Mouse (Mus musculus): ENCODE results near the gene Cidec. TPM values are rescaled to one million over a fixed set of nuclear protein-coding genes. Genes with fewer than 3 reads are reported as not detected.
A peak's percentile ranks its signal among the peaks of the same experiment; 100 is the strongest.

Gene Cidec
- not detected for total RNA-seq (2021)
- long read RNA-seq, experiment 1: 0 reads
- long read RNA-seq, experiment 2: 0 reads

DNA sequence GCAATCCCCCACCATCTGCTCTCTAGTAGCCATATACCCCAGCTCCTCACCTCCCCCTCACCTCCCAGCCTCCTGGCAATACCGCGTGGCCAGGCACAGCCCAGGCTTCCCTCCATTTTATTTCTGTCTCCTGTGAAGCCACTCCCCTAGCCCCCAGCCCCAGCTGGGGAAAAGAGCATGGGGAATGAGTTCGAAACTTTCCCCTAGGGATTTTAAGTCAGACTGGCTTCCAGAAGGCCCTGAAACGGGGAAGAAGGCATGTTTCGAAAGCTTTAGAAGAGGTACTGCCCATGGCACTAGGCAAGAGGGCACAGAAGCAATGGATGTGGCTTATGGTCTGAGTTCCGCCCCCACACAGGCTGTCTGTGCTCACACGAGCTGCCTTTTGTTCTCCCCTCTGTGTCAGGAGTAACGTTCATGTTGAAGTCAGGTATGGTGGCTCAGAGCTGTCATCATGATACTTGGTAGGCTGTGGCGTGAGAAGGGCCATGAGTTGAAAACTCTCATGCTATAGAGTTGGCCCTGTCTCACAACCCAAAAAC is at the start of gene Cidec:
Gene Cidec (minus strand): TSS at position 97 of the 542 bp plus-strand sequence.
- no peak within 1 kb of the TSS for H3K4me3 ChIP-seq
- no peak for DNase-seq (ENCODE audit: low spot score in 2 of 2)
- no peak within 1 kb of the TSS for H3K27ac ChIP-seq
- no peak for TF ChIP-seq CTCF (conservative IDR thresholded peaks at IDR 0.05)

GRCm38 (mm10) chr6:113483729-113484128 is 48.2 kb upstream of the Cidec start:
- no peak for DNase-seq (ENCODE audit: low spot score in 2 of 2)
- Histone ChIP-seq H3K27ac (peak overlapping the region; percentile 98), H3K4me3 (peak overlapping the region; percentile 75)
- no peak; the same call in 1 of the 2 replicates for TF ChIP-seq CTCF (conservative IDR thresholded peaks at IDR 0.05)

- Histone ChIP-seq H3K4me3 (peak within 1 kb of the TSS; percentile 75), H3K27ac (peak within 1 kb of the TSS; percentile 98)
- TF ChIP-seq CTCF (conservative IDR thresholded peaks at IDR 0.05): no peak
Observed at GRCm38 (mm10) chr6:113483100-113483615, 47.6 kb upstream of the Cidec start, which contains the start of gene Creld1. Gene Creld1, plus strand, starts transcription at chr6:113483297.

GRCm38 (mm10) chr6:113482477-113483099 is 47.0 kb upstream of the Cidec start:
- peak overlapping the region; percentile 98 for H3K27ac ChIP-seq
- peak; percentile 41; the same call in 1 of the 2 replicates for TF ChIP-seq CTCF (conservative IDR thresholded peaks at IDR 0.05)
- H3K4me3 ChIP-seq: peak overlapping the region; percentile 75
- DNase-seq (ENCODE audit: low spot score in 2 of 2): peak in 1 of 2 experiments; percentile 46

More at GRCm38 (mm10) chr6:113483100-113483615, 47.6 kb upstream of the Cidec start, which contains the start of gene Creld1:
- peak; percentile 91 to 96 for DNase-seq (ENCODE audit: low spot score in 2 of 2)

DNA sequence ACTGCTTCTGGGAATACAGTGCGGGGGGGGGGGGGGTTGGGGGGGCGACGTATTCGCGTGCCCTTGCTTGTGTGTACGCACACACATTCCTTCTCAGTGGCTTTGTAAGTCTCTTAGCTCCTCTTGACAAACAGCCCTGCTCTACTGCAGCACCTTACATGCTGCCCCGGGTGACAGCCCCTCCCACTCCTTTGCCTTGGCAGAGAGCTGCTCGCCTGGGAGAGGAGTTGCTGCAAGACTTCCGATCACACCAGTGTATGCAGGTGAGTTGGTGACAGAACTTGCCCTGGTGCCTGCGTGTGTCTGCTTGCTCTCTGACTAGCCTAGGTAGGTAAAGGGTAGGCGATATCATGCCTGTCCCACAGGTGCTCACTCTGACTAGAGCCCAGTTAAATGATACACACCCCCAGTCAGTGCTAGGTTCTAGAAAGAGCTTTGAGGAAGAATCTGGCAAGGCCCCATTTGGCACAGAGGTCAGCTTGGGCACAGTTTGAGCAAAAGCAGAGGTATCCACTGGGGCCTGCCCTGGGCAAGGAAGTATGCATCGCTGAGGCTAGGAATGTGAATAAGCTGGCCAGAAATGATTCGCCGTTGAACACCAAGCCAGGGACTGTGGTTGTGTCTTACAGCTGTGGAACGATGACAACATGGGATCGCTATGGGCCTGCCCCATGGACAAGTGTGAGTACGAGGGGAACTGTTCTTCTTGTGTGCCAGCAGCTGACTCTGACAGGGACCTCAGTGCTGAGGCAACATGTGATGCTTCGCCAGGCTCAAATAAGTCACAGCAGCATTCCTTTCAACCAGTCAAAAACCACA is 45.2 kb upstream of the Cidec start:
- H3K4me3 ChIP-seq: no peak overlapping the region
- H3K27ac ChIP-seq: no peak overlapping the region
- DNase-seq (ENCODE audit: low spot score in 2 of 2): no peak
- TF ChIP-seq CTCF (conservative IDR thresholded peaks at IDR 0.05): no peak

DNA sequence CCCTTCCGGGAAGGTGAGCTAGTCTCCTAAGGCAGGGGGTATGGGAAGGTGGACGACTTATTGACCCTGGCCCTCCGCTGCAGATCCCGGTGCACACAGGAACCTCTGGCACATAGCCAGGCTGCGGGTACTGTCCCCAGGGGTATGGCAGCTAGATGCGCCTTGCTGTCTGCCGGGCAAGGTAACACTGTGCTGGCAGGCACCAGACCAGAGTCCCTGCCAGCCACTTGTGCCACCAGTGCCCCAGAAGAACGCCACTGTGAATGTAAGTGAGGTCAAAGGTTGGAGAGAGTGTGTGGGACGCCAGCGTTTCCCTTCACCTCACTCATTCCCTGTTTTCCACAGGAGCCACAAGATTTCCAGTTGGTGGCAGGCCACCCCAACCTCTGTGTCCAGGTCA is 43.3 kb upstream of the Cidec start:
- Histone ChIP-seq H3K27ac (no peak overlapping the region), H3K4me3 (no peak overlapping the region)
- TF ChIP-seq CTCF (conservative IDR thresholded peaks at IDR 0.05): no peak
- DNase-seq (ENCODE audit: low spot score in 2 of 2): no peak

DNA sequence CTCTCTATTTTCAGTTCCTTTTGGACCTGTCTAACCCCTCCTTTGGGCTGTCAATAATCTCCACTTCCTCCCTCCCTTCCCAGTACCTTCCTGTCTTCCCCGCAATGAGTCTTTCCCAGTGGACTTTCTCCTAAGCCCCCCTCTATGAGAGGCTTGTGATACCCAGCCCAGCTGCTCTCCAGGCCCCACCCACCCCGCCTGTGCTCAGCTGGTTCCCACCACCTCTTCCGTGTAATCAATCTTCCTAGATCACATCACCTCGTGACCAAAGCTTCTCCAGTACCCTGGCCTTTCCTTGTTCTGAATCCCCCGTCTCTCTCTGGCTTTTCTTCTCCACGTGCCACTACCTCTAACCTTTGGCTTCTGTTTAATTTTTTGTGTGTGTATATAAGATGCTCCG is 41.8 kb upstream of the Cidec start:
- no peak overlapping the region for H3K4me3 ChIP-seq
- TF ChIP-seq CTCF (conservative IDR thresholded peaks at IDR 0.05): no peak
- H3K27ac ChIP-seq: no peak overlapping the region
- no peak for DNase-seq (ENCODE audit: low spot score in 2 of 2)

- no peak for DNase-seq (ENCODE audit: low spot score in 2 of 2)
- Histone ChIP-seq H3K4me3 (no peak overlapping the region), H3K27ac (no peak overlapping the region)
- TF ChIP-seq CTCF (conservative IDR thresholded peaks at IDR 0.05): no peak
Observed at GRCm38 (mm10) chr6:113473715-113474114, 38.2 kb upstream of the Cidec start.

- no peak for TF ChIP-seq CTCF (conservative IDR thresholded peaks at IDR 0.05)
- H3K4me3 ChIP-seq: no peak overlapping the region
- H3K27ac ChIP-seq: no peak overlapping the region
- no peak for DNase-seq (ENCODE audit: low spot score in 2 of 2)
Observed at GRCm38 (mm10) chr6:113473246-113473645, 37.7 kb upstream of the Cidec start.

DNA sequence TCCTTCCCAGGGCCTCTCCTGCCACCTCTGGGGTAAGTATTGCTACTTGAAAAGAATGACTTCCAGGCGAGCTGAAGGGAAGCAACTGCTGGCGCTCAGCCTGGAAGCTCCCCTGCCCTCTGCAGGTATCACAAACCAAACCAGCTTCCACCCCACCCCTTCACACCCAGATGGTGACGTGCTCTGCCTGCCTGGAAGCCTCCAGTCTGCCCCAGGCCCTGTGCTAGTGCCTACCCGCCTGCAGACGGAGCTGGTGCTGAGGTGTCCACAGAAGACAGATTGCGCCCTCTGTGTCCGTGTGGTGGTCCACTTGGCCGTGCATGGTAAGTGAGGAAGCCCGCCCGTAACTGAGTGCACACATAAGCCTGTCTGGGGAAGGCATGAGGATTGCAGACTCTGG is 36.5 kb upstream of the Cidec start:
- Histone ChIP-seq H3K27ac (no peak overlapping the region), H3K4me3 (no peak overlapping the region)
- no peak for TF ChIP-seq CTCF (conservative IDR thresholded peaks at IDR 0.05)
- DNase-seq (ENCODE audit: low spot score in 2 of 2): no peak

GRCm38 (mm10) chr6:113471297-113471936 is 35.9 kb upstream of the Cidec start, which contains the start of gene Il17rc:
Gene Il17rc, plus strand, starts transcription at chr6:113471427.
- Histone ChIP-seq H3K27ac (peak within 1 kb of the TSS; percentile 68), H3K4me3 (peak within 1 kb of the TSS; percentile 37)
- TF ChIP-seq CTCF (conservative IDR thresholded peaks at IDR 0.05): no peak
- no peak for DNase-seq (ENCODE audit: low spot score in 2 of 2)

DNA sequence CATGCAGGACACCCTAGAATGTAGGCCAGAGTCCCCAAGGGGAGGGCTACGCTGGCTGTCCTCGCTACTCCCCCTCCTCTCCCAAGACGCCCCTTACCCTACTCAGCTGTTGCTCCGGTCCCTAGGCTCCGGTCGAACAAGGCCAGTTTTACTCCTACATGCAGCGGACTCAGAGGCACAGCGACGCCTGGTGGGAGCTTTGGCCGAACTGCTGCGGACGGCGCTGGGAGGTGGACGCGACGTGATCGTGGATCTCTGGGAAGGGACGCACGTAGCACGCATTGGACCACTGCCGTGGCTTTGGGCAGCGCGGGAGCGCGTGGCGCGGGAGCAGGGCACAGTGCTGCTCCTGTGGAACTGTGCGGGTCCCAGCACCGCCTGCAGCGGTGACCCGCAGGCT is 33.9 kb upstream of the Cidec start:
- Histone ChIP-seq H3K4me3 (peak overlapping the region; percentile 52), H3K27ac (peak overlapping the region; percentile 48; the same call in 1 of the 2 replicates)
- peak; percentile 50 to 73 for DNase-seq (ENCODE audit: low spot score in 2 of 2)
- peak; percentile 69 for TF ChIP-seq CTCF (conservative IDR thresholded peaks at IDR 0.05)

Measured in layer of hippocampus, adult 2 months (tissue).